15 mouse cellular contexts compared by ENCODE assay signal in genomic region chr9:35053669-35054068, GRCm38 (mm10).
DNase-seq lines count a peak whose midpoint lies in the region; ATAC-seq lines count a peak whose summit lies in the region.
"Had no signal": no experiment of that assay in that cellular context is flagged by ENCODE, and none has a peak within 500 bp of the region (broad histone marks: within the 10 kb centered on the region; RNA-seq: fewer than 3 reads in every experiment).

No protein-coding gene starts in this region.

- H3K27me3 ChIP-seq in forebrain, embryonic 14.5 days (replicated peaks; ENCODE audit: control insufficient read depth, insufficient read depth, low read length): no peaks in the 10 kb centered on the region
- H3K27me3 ChIP-seq in forebrain, embryonic 12.5 days: no peaks in the 10 kb centered on the region
- no peaks in the 10 kb centered on the region for H3K27me3 ChIP-seq in kidney, embryonic 15.5 days
- H3K27me3 ChIP-seq: hindbrain, embryonic 12.5 days; midbrain, embryonic 12.5 days; neural tube, embryonic 12.5 days had no signal

- no peaks in the 10 kb centered on the region for H3K9me3 ChIP-seq in forebrain, embryonic 14.5 days (replicated peaks; ENCODE audit: control insufficient read depth, low read length)
- H3K9me3 ChIP-seq in forebrain, embryonic 12.5 days: no peaks in the 10 kb centered on the region
- H3K9me3 ChIP-seq in kidney, embryonic 15.5 days (replicated peaks): no peaks in the 10 kb centered on the region
- H3K9me3 ChIP-seq: hindbrain, embryonic 12.5 days; midbrain, embryonic 12.5 days; neural tube, embryonic 12.5 days had no signal

- H3K4me1 ChIP-seq in forebrain, embryonic 14.5 days (ENCODE audit: control insufficient read depth, insufficient read depth, low read length): no peaks in the 10 kb centered on the region
- no peaks in the 10 kb centered on the region for H3K4me1 ChIP-seq in forebrain, embryonic 12.5 days
- no peaks in the 10 kb centered on the region for H3K4me1 ChIP-seq in kidney, embryonic 15.5 days
- H3K4me1 ChIP-seq: hindbrain, embryonic 12.5 days; midbrain, embryonic 12.5 days; neural tube, embryonic 12.5 days had no signal

- no peak overlapping the region for H3K4me3 ChIP-seq in forebrain, embryonic 14.5 days (ENCODE audit: low read depth, low read length)
- no peak overlapping the region for H3K4me3 ChIP-seq in forebrain, embryonic 12.5 days (replicated peaks)
- no peak overlapping the region for H3K4me3 ChIP-seq in kidney, embryonic 15.5 days (replicated peaks)
- H3K4me3 ChIP-seq: hindbrain, embryonic 12.5 days; midbrain, embryonic 12.5 days; neural tube, embryonic 12.5 days had no signal

- no peak overlapping the region for H3K27ac ChIP-seq in forebrain, embryonic 14.5 days (ENCODE audit: low read depth, low read length)
- H3K27ac ChIP-seq in forebrain, embryonic 12.5 days: no peak overlapping the region
- no peak overlapping the region for H3K27ac ChIP-seq in kidney, embryonic 15.5 days
- H3K27ac ChIP-seq: hindbrain, embryonic 12.5 days; kidney, postnatal 0 days; liver, embryonic 14.5 days; midbrain, embryonic 12.5 days; neural tube, embryonic 12.5 days had no signal

- WGBS in forebrain, embryonic 14.5 days: 76% methylated on average over 3 of the region's 3 CpGs
- 82% methylated on average over 3 of the region's 3 CpGs for WGBS in forebrain, embryonic 12.5 days
- WGBS in kidney, embryonic 15.5 days: 74% methylated on average over 3 of the region's 3 CpGs

- H3K4me2 ChIP-seq in forebrain, embryonic 14.5 days (ENCODE audit: low read length): no peak overlapping the region
- H3K4me2 ChIP-seq in forebrain, embryonic 12.5 days: no peak overlapping the region
- H3K4me2 ChIP-seq in kidney, embryonic 15.5 days: no peak overlapping the region
- H3K4me2 ChIP-seq: hindbrain, embryonic 12.5 days; midbrain, embryonic 12.5 days; neural tube, embryonic 12.5 days had no signal

- no peak overlapping the region for H3K9ac ChIP-seq in forebrain, embryonic 14.5 days (ENCODE audit: low read length)
- no peak overlapping the region for H3K9ac ChIP-seq in forebrain, embryonic 12.5 days
- H3K9ac ChIP-seq in kidney, embryonic 15.5 days: no peak overlapping the region
- H3K9ac ChIP-seq: hindbrain, embryonic 12.5 days; liver, embryonic 14.5 days; midbrain, embryonic 12.5 days; neural tube, embryonic 12.5 days had no signal

- H3K36me3 ChIP-seq in forebrain, embryonic 14.5 days (ENCODE audit: control insufficient read depth, insufficient read depth, low read length): 0 out of 2 replicates have a peak, but pooled peaks cover 2% of the 10 kb centered on the region
- H3K36me3 ChIP-seq in forebrain, embryonic 12.5 days (replicated peaks): peaks cover 8% of the 10 kb centered on the region
- peaks cover 24% of the 10 kb centered on the region for H3K36me3 ChIP-seq in kidney, embryonic 15.5 days

- DNase-seq in forebrain, embryonic 14.5 days (ENCODE audit: low spot score): peak; percentile 24
- DNase-seq in kidney, postnatal 10 days: peak; percentile 3
- DNase-seq in urinary bladder, postnatal 14 days (ENCODE audit: low spot score): peak; percentile 0
- DNase-seq in urinary bladder, adult 18-20 months (ENCODE audit: low spot score in 2 of 2): no peak
- no peak for DNase-seq in thymus, postnatal 4 days
- DNase-seq: gastrocnemius, postnatal 36 days; thymus, adult 2 months had no signal

- no peak for ATAC-seq in forebrain, embryonic 14.5 days
- no peak for ATAC-seq in forebrain, embryonic 12.5 days (ENCODE audit: low FRiP score)
- ATAC-seq in kidney, embryonic 15.5 days (replicated peaks; ENCODE audit: low FRiP score): no peak
- no peak for ATAC-seq in erythroblast, adult 5-6 weeks (replicated peaks; ENCODE audit: low FRiP score, poor library complexity, severe bottlenecking)

Comparison
In these comparisons a context has a peak if more than half of its experiments do, and no peak if none do; other contexts are left out.
1. DNase-seq: peak in forebrain, embryonic 14.5 days (single experiment), kidney, postnatal 10 days (single experiment) and urinary bladder, postnatal 14 days (single experiment); none in urinary bladder, adult 18-20 months (0 of 2) and thymus, postnatal 4 days (single experiment).